18 mouse cellular contexts compared by ENCODE assay signal in genomic region chr2:28650526-28650925, GRCm38 (mm10). TPM values are rescaled to one million over a fixed set of nuclear protein-coding genes. Genes with fewer than 3 reads are reported as not detected.
A peak's percentile ranks its signal among the peaks of the same experiment; 100 is the strongest.
DNase-seq lines count a peak whose midpoint lies in the region; ATAC-seq lines count a peak whose summit lies in the region.
"Had no signal": no experiment of that assay in that cellular context is flagged by ENCODE, and none has a peak within 500 bp of the region (broad histone marks: within the 10 kb centered on the region; RNA-seq: fewer than 3 reads in every experiment).

No protein-coding gene starts in this region.

- peak; percentile 46 for DNase-seq in adrenal gland, adult 2 months
- DNase-seq in adrenal gland, postnatal 4 days (ENCODE audit: low spot score in 2 of 2): no peak
- DNase-seq in heart, adult 18-20 months: peak; percentile 14 to 17
- no peak for DNase-seq in heart, postnatal 4 days
- DNase-seq in 3134 (ENCODE audit: extremely low read depth, insufficient read length, low spot score): peak; percentile 23
- peak; percentile 13 for DNase-seq in cerebellum, adult 8-10 months
- no peak for DNase-seq in liver, embryonic 11.5 days (ENCODE audit: low spot score)
- DNase-seq: embryo, embryonic 11 days; lung, adult 18-20 months; lung, postnatal 36 days; thymus, postnatal 4 days had no signal

- H3K27me3 ChIP-seq in heart, embryonic 12.5 days (replicated peaks): no peaks in the 10 kb centered on the region
- H3K27me3 ChIP-seq in liver, embryonic 11.5 days (replicated peaks; ENCODE audit: control insufficient read depth, insufficient read depth, low read length): no peaks in the 10 kb centered on the region
- H3K27me3 ChIP-seq: embryonic facial prominence, embryonic 15.5 days had no signal

- H3K4me3 ChIP-seq in heart, embryonic 12.5 days: no peak overlapping the region
- no peak overlapping the region for H3K4me3 ChIP-seq in liver, embryonic 11.5 days (ENCODE audit: low read depth, low read length)
- H3K4me3 ChIP-seq: embryonic facial prominence, embryonic 15.5 days; forebrain, embryonic 10.5 days had no signal

- H3K9ac ChIP-seq in heart, embryonic 12.5 days: no peak overlapping the region
- no peak overlapping the region for H3K9ac ChIP-seq in liver, embryonic 11.5 days (ENCODE audit: low read depth, low read length)
- H3K9ac ChIP-seq: embryonic facial prominence, embryonic 15.5 days had no signal

- ATAC-seq in heart, embryonic 12.5 days (ENCODE audit: insufficient number of reproducible peaks, low FRiP score): no peak
- no peak for ATAC-seq in liver, embryonic 11.5 days (replicated peaks; ENCODE audit: low FRiP score)

- H3K4me1 ChIP-seq in heart, embryonic 12.5 days (replicated peaks): no peaks in the 10 kb centered on the region
- no peaks in the 10 kb centered on the region; the same call in 1 of the 2 replicates for H3K4me1 ChIP-seq in liver, embryonic 11.5 days (replicated peaks; ENCODE audit: control insufficient read depth, insufficient read depth, low read length)
- H3K4me1 ChIP-seq: embryonic facial prominence, embryonic 15.5 days; forebrain, embryonic 10.5 days had no signal

- peaks cover 13% of the 10 kb centered on the region for H3K36me3 ChIP-seq in heart, embryonic 12.5 days
- H3K36me3 ChIP-seq in liver, embryonic 11.5 days (ENCODE audit: control insufficient read depth, insufficient read depth, low read length): no peaks in the 10 kb centered on the region; the same call in 1 of the 2 replicates

- H3K9me3 ChIP-seq in heart, embryonic 12.5 days (replicated peaks): no peaks in the 10 kb centered on the region
- no peaks in the 10 kb centered on the region for H3K9me3 ChIP-seq in liver, embryonic 11.5 days (ENCODE audit: control insufficient read depth, low read length)
- H3K9me3 ChIP-seq: embryonic facial prominence, embryonic 15.5 days; forebrain, embryonic 10.5 days had no signal

- H3K4me2 ChIP-seq in heart, embryonic 12.5 days: no peak overlapping the region
- no peak overlapping the region for H3K4me2 ChIP-seq in liver, embryonic 11.5 days
- H3K4me2 ChIP-seq: embryonic facial prominence, embryonic 15.5 days had no signal

- no peak overlapping the region for H3K27ac ChIP-seq in heart, embryonic 12.5 days (ENCODE audit: poor library complexity, severe bottlenecking)
- no peak overlapping the region for H3K27ac ChIP-seq in liver, embryonic 11.5 days (ENCODE audit: low read depth, low read length)
- H3K27ac ChIP-seq: embryonic facial prominence, embryonic 15.5 days; forebrain, embryonic 10.5 days; kidney, postnatal 0 days had no signal

RNA-seq across cellular contexts. Expression of gene Tsc1, which starts 9.5 kb away (rescaled TPM):
- total RNA-seq in adrenal gland, adult 2 months (2021): 10 to 100 TPM; 17.8 to 19.3 TPM
- polyA plus RNA-seq in adrenal gland, adult 2 months (2012; rRNA removed): 7.8 and 8.3 TPM in 2 replicates
- 10 to 100 TPM; 27.7 to 28.0 TPM for total RNA-seq in adrenal gland, postnatal 4 days (2021)
- 10 to 100 TPM; 26.6 to 28.4 TPM for total RNA-seq in heart, adult 18-20 months (2021)
- 10 to 100 TPM; 16.4 to 17.5 TPM for total RNA-seq in heart, postnatal 4 days (2021)
- polyA plus RNA-seq in heart, embryonic 12.5 days (2016; fragmentation: Nextera tagmentation; extraction: Ambion mirVana): 16.7 and 17.6 TPM in 2 replicates
- 20.7 and 21.3 TPM in 2 replicates for polyA plus RNA-seq in liver, embryonic 11.5 days (2014; fragmentation: Nextera tagmentation; extraction: Ambion mirVana)

RNA-seq across cellular contexts. Expression of gene Gfi1b, which starts 28.7 kb away (rescaled TPM):
- total RNA-seq in adrenal gland, adult 2 months (2021): not detected
- polyA plus RNA-seq in adrenal gland, adult 2 months (2012; rRNA removed): 0.15 and 0.22 TPM in 2 replicates
- total RNA-seq in adrenal gland, postnatal 4 days (2021): 1 to 10 TPM; 3.1 to 7.9 TPM
- not detected for total RNA-seq in heart, adult 18-20 months (2021)
- not detected for total RNA-seq in heart, postnatal 4 days (2021)
- polyA plus RNA-seq in heart, embryonic 12.5 days (2016; fragmentation: Nextera tagmentation; extraction: Ambion mirVana): 3.9 and 5.6 TPM in 2 replicates
- 143 and 151 TPM in 2 replicates for polyA plus RNA-seq in liver, embryonic 11.5 days (2014; fragmentation: Nextera tagmentation; extraction: Ambion mirVana)
- total RNA-seq: layer of hippocampus, postnatal 10 days; left cerebral cortex, postnatal 10 days; midbrain, postnatal 0 days had no signal
- polyA plus RNA-seq: embryonic facial prominence, embryonic 15.5 days; midbrain, postnatal 0 days had no signal

RNA-seq across cellular contexts. Expression of gene Spaca9, which starts 49.0 kb away (rescaled TPM):
- under 1 TPM in 1 of 2 experiments, not detected in 1; 0.92 TPM for total RNA-seq in adrenal gland, adult 2 months (2021)
- 0.84 TPM in 1 of 2 replicates, not detected in the other for polyA plus RNA-seq in adrenal gland, adult 2 months (2012; rRNA removed)
- total RNA-seq in adrenal gland, postnatal 4 days (2021): 1 to 10 TPM; 1.2 to 2.0 TPM
- total RNA-seq in heart, adult 18-20 months (2021): not detected
- total RNA-seq in heart, postnatal 4 days (2021): under 1 TPM; 0.59 to 0.71 TPM
- 1.2 and 2.2 TPM in 2 replicates for polyA plus RNA-seq in heart, embryonic 12.5 days (2016; fragmentation: Nextera tagmentation; extraction: Ambion mirVana)
- 3.5 and 4.4 TPM in 2 replicates for polyA plus RNA-seq in liver, embryonic 11.5 days (2014; fragmentation: Nextera tagmentation; extraction: Ambion mirVana)
- total RNA-seq: midbrain, postnatal 0 days had no signal

RNA-seq across cellular contexts. Expression of gene Ak8, which starts 49.4 kb away (rescaled TPM):
- total RNA-seq in adrenal gland, adult 2 months (2021): under 1 TPM; 0.29 to 0.38 TPM
- 0.29 and 0.44 TPM in 2 replicates for polyA plus RNA-seq in adrenal gland, adult 2 months (2012; rRNA removed)
- total RNA-seq in adrenal gland, postnatal 4 days (2021): under 1 TPM; 0.45 to 0.90 TPM
- not detected for total RNA-seq in heart, adult 18-20 months (2021)
- not detected for total RNA-seq in heart, postnatal 4 days (2021)
- 0.42 and 0.51 TPM in 2 replicates for polyA plus RNA-seq in heart, embryonic 12.5 days (2016; fragmentation: Nextera tagmentation; extraction: Ambion mirVana)
- polyA plus RNA-seq in liver, embryonic 11.5 days (2014; fragmentation: Nextera tagmentation; extraction: Ambion mirVana): 0.38 and 0.69 TPM in 2 replicates

Comparison
In these comparisons a context has a peak if more than half of its experiments do, and no peak if none do; other contexts are left out.
1. DNase-seq: peak in adrenal gland, adult 2 months (single experiment), heart, adult 18-20 months (2 of 2), 3134 (single experiment) and cerebellum, adult 8-10 months (single experiment); none in adrenal gland, postnatal 4 days (0 of 2), heart, postnatal 4 days (single experiment) and liver, embryonic 11.5 days (single experiment).